Mouse (Mus musculus) CD4-positive, CD25-positive, alpha-beta regulatory T cell, adult 4 months (primary cell): ENCODE measurements at regions not wholly inside any gene's neighbourhood (a gene's known extent, or its start where the extent isn't known, plus 50 kb on each side); places are given as distances from the start of the nearest gene placed in this dataset.
"Not testable (repeated sequence)": the region's sequence is repeated elsewhere in the genome, so short reads cannot be mapped to it uniquely, and the experiment has no call there.

ENCODE experiments used
- ATAC-seq: one replicate; pipeline ENCODE4 v1.8.0; 2017

GRCm38 (mm10) chr1:194565574-194565973 lies 52.4 kb upstream of the Plxna2 start:
- no peak for ATAC-seq

- no peak for ATAC-seq
These were observed 54.1 kb upstream of the Plxna2 start for GRCm38 (mm10) chr1:194563946-194564345.

DNA sequence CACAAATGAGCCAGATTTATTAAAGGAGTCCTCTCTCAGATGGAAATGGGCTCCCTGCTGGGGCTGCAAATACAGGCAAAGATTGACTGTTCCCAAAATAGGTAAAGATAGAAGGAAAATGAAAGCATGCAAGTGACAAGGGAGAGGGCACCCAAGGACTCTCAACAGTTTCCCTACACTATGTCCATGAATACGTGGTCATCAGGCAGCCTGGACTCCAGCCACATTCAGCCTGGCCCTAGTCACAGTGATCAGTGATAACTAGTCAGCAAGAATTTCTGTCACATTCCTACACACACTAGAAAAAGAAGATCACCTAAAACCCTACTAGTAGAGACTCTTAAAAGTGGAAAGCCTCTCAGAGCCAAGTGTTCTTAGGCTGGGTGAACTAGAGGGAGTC lies 56.9 kb upstream of the Plxna2 start:
- no peak for ATAC-seq

DNA sequence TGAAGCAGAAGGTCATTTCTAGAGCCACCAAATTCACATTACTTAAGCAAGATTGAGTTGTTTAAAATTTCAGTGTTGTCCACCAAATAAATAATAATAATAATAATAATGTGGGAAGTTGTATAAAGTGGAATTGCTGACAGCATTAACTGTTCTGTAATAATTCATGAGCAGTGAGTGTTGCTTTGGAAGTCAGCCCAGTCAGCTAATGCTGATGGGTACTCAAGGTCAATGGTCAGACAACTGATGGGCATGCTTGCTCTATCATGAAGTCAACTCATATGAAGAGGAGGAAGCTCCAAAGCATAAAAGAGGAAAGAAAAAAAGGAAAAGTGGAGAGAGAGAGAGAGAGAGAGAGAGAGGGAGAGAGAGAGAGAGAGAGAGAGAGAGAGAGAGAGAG lies 69.4 kb upstream of the Plxna2 start:
- no peak for ATAC-seq

- no peak for ATAC-seq
These were observed 69.8 kb upstream of the Plxna2 start for GRCm38 (mm10) chr1:194548243-194548642.

GRCm38 (mm10) chr1:194540923-194541322 lies 77.1 kb upstream of the Plxna2 start:
- ATAC-seq, result no peak

DNA sequence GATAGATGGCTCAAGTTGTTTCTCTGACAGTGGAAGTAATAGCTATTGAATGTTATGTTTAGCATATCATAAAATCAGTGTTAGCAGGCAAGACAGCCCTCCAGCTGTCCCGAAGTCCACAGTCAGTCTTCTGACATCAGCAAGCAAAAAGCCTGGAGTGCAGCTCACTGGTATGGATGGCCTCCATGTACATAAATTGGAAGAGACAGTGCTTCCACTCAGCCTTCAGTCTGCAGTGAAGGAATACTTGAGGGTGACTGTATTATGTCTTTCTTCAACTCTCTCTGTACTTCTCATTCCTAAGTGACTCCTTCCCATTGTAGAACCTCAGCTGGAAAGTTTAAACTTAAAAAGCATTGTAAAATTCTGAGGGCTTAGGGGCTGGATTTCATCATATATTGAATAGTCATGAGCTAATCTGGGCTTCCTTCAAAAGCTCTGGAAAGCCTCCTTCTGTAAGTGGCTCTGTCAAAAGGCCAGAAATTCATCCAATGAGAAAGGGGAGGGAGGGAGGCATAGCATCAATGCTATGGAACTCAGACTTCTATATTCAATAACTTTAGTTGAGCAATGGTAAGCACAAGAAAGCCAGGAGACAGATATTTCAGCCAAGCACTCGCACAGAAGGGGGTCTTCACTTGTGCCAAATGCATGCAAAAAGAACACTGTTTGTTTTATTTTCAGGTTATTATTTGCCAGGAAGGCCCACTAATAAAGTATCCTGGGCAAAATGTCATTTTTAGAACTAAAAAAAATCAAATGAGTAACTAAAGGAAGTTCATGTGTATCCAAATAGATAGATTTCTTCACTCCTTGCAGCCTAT lies 90.5 kb upstream of the Plxna2 start:
- ATAC-seq, result no peak

DNA sequence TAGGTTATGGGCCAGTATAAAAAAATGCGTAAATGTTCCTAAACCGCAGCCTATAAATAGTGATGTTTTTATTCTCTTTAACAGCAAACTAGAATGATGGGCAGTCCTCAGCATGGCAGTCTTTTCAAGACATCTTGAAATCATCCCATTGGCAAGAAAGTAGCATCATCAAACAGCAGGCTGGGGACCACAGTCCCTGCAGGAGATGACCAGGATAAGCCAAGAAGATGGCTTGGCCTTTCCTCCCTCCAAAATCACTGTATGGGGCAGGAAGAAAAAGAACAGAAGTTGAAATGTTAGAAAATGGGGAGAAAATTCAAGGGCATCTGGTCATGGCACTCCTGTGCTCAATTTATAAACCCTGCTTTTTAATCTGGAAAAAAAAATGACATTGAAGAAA lies 93.0 kb upstream of the Plxna2 start:
- no peak for ATAC-seq

GRCm38 (mm10) chr1:194521216-194521615 lies 96.8 kb upstream of the Plxna2 start:
- ATAC-seq, result no peak

- no peak for ATAC-seq
These were observed 98.4 kb upstream of the Plxna2 start for GRCm38 (mm10) chr1:194519509-194520220.

DNA sequence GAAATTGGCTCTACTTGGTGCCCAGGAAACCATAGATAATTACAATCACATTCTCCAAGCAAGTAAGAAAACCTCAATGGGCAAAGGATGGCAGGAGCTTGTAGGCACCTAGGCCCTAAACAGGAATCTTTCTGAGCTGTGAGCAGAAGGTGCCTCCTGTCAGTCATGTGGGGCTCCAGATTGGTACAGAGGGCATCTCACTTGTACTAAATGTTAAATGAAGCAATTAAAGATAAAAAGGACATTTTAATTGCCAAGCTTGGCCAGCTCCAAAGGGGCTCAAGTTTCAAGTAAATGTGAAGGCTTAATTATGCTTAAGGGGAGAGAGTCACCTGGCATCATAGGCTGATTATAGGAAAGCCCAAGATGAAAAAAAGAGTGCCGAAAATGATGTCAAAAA lies 101.9 kb upstream of the Plxna2 start:
- no peak for ATAC-seq

- ATAC-seq, result no peak
These were observed 109.7 kb upstream of the Plxna2 start for GRCm38 (mm10) chr1:194508314-194508713.

- ATAC-seq, result no peak
These were observed 112.2 kb upstream of the Plxna2 start for GRCm38 (mm10) chr1:194505826-194506225.

GRCm38 (mm10) chr1:194504207-194504606 lies 113.8 kb upstream of the Plxna2 start:
- no peak for ATAC-seq

DNA sequence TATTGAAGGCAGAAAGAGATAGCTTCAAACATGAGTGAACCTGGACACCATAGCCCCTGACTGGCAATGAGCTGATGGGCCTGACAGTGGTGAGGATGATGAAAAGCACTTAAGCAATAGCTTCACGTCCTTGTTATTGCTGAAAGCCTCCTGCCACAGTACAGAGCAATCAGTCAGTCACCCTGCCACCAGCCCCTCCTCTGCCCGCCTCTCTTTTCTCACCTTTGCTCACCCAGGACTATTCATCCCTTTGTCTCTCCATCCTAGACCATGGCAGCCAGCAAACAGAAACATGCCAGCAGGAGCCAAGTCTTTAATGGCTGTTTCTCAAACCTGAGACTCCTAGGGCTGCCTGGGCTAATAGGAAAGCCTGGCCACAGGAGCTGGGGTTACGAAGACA lies 114.5 kb upstream of the Plxna2 start:
- no peak for ATAC-seq

DNA sequence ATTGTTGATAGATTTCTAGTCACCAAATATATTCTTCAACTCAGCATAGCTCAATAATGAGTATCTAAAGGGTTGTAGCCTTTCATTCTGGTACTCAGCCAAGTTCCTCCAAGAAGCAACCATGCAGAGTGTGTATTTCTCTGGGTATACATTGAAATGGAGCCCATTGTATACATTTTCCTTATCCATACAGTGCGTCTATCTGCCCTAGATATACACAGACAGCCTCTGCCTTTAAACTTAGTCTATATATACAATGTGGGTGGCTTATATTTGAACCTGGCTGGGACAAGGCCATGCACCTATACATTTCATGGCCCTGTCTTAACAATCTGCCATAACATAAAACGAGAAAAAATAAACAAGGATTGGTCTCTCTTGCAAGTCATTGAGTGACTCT lies 121.6 kb upstream of the Plxna2 start:
- ATAC-seq, result no peak

- no peak for ATAC-seq
These were observed 126.9 kb upstream of the Plxna2 start for GRCm38 (mm10) chr1:194491111-194491510.

GRCm38 (mm10) chr1:194488126-194488525 lies 129.9 kb upstream of the Plxna2 start:
- ATAC-seq, result no peak

GRCm38 (mm10) chr1:194482717-194483059 lies 135.3 kb upstream of the Plxna2 start:
- no peak for ATAC-seq

DNA sequence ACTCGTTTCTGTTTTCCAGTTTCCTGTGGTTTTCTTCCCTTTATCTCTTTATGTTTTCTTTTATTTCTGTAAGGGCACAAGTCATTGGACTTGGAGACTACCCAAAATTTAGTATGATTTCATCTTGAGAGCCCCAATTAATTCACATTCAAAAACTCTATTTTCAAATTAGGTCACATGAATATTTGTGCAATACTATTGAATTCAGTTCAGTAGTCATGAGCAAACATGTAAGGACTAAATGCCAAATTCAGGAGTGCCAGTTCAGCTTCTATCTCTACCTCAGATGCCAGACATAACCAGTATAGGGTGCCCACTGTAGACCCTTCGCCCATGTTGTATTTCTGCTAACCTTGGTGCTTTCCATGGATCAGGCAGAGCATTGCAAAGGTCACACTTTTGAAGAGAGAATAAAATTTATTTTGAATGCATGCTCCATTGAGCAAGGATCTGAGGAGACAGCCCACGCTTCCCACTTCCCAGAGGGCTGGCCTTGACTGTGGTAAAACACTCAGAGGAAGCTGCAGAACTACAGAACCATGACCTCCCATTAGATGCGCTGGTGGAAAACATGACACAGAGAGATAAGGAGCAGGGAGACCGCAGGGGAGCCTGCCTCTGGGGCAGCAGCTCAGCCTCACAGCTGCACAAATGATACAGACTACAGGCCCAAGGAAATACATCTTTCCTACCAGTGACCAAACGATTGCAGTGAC lies 135.9 kb upstream of the Plxna2 start:
- ATAC-seq, result no peak

- ATAC-seq, result not testable (repeated sequence)
These were observed 146.7 kb upstream of the Plxna2 start for GRCm38 (mm10) chr1:194471281-194471680.

- ATAC-seq, result no peak
These were observed 165.5 kb upstream of the Plxna2 start for GRCm38 (mm10) chr1:194452480-194452879.

DNA sequence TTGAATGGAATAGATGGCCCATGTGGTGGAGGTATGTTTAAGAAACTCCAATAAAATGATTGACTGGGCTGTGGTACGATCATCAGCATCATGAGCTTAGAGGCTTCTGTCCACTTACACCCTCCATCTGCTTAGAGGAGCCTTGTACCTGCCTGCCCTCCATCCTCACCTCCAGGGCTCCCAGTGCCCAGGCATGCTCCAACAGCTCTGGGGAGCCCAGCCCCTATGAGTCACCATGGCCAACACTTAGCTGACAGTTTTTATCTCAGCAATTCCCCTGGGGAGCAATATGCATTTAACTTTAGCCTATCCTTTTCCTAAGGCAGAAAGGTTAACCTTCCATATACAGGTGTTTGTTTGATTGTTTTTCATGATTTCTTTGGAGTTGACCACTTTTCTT lies 174.3 kb upstream of the Plxna2 start:
- no peak for ATAC-seq

DNA sequence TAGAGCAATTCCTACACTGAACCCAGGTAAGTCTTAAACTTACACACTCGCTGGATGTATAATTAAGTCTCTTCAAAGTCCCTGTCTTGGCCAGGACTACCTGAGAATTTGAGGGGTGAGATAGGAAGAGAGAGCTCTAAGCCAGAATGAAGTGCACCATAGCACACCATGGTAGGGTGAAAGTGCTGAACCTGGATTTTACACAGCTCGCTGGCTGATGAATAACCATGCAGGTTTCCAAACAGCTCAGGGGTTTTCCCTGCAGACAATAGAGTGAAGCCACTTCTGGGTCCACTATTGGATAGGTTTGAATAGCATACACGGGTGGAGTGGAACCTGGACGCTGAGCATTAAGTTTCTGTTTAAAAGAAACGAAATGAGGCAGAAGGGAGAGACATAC lies 180.7 kb upstream of the Plxna2 start:
- no peak for ATAC-seq
